Mouse (Mus musculus) adrenal gland, postnatal 25 days (tissue): ENCODE data around the gene Ubtd1. TPM values are rescaled to one million over a fixed set of nuclear protein-coding genes. Genes with fewer than 3 reads are reported as not detected.
"Not testable (repeated sequence)": the region's sequence is repeated elsewhere in the genome, so short reads cannot be mapped to it uniquely, and the experiment has no call there.

Source experiments
- DNase-seq: peaks from one replicate; pipeline ENCODE4 v3.0.0; 2021; ENCODE audit warnings: mixed read lengths
- total RNA-seq: library from RNA; stranded (reverse); gene quantifications from 2 replicates; pipeline ENCODE4 v1.2.3, GENCODE M21; 2021

The Ubtd1 gene
- total RNA-seq, 1 experiment from 2014 or later: 18.2 TPM

DNA sequence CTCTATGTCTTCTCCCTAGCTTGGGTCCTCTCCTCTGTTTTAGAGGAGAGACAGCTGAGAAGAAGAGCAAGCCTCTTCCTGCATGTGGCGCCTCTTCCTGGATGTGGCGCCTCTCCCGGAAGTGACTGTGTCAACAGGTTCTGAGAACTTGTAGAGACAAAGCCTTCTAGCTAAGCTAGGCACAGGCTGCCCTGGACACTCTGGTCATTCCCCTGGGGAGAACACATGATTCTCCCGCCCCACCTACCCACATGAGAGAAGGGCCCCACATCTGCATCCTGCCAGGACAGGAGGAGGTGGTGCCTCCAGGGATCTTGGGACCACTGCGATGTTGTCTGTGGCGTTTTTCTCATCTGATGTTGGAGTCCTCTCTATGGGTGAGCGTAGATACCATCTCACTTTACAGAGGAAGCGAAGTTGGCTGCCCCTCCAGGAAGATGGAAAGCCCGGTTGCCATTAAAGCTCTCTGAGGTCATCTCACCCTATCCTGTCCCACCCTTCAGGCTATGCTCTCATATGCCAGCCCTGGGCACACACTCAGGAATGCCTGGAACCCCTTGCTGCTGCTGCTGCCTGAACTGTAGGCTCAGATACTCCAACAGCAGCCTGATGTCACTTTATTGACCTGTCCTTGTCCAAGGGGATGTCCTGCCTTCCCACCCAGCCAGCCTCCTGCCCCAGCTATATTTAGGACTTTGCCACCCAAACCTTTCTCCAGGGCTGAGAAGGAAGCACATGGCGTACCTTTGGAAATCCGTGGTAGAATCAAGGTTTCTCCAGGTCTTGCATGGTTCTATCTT lies 87.1 kb downstream of the Ubtd1 start:
- no peak for DNase-seq

DNA sequence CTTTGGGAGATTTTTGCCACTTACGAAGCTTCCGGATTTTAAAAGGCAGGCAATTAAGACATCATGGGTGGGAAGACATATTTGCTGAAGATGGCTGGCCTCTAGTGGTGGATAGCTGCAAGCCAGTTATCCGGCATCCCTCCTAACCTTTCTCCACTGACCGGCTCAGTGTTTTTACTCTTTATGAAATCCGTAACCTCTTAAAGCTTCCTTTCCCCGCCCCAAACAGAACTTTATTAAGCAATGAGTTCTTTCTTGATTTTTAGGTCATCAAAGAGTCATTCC lies 87.6 kb downstream of the Ubtd1 start:
- DNase-seq: no peak

DNA sequence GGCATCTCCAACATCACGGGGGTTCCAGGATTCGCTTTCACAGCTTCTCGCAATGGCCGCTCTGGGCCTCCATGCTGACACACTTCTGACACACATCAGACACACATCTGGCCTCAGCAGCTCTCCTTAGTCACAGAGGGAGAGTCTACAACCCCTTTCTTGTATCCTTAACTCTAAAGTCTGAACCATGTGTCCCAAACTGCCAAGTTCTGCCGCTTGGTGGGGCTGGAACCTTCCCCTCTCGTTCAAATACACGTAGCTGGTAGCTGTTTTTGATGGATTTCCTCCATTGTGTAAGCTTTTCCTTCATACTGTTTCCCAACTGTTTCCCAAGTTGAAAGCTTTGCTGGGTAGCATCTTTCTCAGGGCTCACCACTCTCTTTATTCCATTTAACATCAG lies 89.7 kb downstream of the Ubtd1 start:
- no peak for DNase-seq

- no peak for DNase-seq
Measured at GRCm38 (mm10) chr19:42071886-42072608, 90.5 kb downstream of the Ubtd1 start.

GRCm38 (mm10) chr19:42072802-42073201 lies 91.2 kb downstream of the Ubtd1 start:
- DNase-seq: no peak

DNA sequence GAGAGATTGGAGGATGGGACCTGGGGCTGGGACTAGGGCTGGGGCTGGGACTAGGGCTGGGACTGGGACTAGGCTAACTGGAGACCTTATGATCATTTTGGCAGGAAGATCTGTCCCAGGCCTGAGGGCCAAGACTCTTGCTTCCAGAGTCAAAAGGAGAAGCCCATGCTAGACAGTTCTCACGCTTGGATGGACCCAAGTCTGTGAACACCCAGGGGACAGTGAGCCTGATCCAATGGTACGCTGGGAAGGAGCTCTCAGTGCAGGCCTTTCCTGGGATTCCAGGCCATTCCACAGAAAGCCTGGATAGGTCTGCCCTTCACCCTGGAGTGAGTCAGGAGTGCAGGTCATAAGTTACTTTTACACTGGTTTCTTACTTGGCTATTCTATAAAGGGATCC lies 93.5 kb downstream of the Ubtd1 start:
- DNase-seq: no peak

GRCm38 (mm10) chr19:42075992-42076391 lies 94.4 kb downstream of the Ubtd1 start:
- no peak for DNase-seq

- DNase-seq: no peak
Measured at GRCm38 (mm10) chr19:42078566-42078965, 97.0 kb downstream of the Ubtd1 start.

GRCm38 (mm10) chr19:42079006-42079405 lies 97.4 kb downstream of the Ubtd1 start:
- no peak for DNase-seq

DNA sequence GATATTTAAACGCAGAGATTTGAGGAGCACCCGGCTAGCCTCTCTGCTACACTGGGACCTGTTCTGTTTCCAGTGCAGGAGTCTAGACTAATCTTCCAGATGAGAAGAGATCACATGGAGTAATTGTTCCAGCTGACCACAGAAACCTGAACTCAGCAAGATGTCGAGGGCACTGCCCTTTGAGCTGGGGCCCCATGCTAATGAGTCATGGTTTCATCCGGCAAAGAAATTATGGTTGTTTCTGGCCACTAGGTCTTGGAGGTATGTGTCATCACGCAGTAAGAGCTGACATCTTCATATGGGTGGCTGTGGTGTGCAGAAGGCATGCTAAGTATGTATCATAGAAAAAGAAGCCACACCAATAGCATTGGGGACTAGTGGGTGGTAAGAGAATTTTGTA lies 98.4 kb downstream of the Ubtd1 start:
- no peak for DNase-seq

DNA sequence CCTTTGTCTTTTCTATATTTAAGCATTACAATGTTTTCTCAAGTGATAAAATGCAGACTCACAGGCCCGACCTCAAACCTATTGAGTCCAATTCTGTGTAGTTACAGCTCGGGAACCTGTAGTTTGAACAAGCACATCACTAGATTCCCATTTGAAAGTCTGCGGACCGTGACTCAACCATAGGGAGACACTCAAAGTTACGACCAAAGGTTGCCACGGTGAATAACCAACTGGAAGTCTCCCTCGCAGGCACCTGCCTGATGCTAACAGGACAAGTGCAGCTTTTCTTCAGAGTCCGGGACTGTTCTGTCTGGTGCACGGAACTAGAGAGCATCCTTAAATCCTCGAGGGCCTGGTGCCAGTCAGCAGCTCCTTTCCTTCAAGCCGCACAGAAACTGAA lies 98.9 kb downstream of the Ubtd1 start:
- no peak for DNase-seq

- not testable (repeated sequence) for DNase-seq
Measured at GRCm38 (mm10) chr19:42081613-42082012, 100.0 kb downstream of the Ubtd1 start.

Other genes with a start within 250 kb of the Ubtd1 start
- gene Slit1, start 238.1 kb upstream of the Ubtd1 start, total RNA-seq: 8.5 and 11.1 TPM in 2 replicates
- gene Arhgap19, start 179.7 kb upstream of the Ubtd1 start, total RNA-seq: 5.6 and 6.1 TPM in 2 replicates
- gene Frat1, start 151.8 kb upstream of the Ubtd1 start, total RNA-seq: 7.7 and 11.1 TPM in 2 replicates
- gene Frat2, start 133.6 kb upstream of the Ubtd1 start, total RNA-seq: 4.0 and 6.6 TPM in 2 replicates
- 12.3 and 16.9 TPM in 2 replicates for gene Rrp12, start 85.6 kb upstream of the Ubtd1 start, total RNA-seq
- 708 and 730 TPM in 2 replicates for gene Pgam1, start 69.8 kb upstream of the Ubtd1 start, total RNA-seq
- gene Exosc1, start 48.3 kb upstream of the Ubtd1 start, total RNA-seq: 24.0 and 30.3 TPM in 2 replicates
- gene Zdhhc16, start 48.3 kb upstream of the Ubtd1 start, total RNA-seq: 36.0 and 39.8 TPM in 2 replicates
- gene Mms19, start 606 bp upstream of the Ubtd1 start, total RNA-seq: 19.0 and 31.0 TPM in 2 replicates
- 0.46 TPM in 1 of 2 replicates, not detected in the other for gene Ankrd2, start 54.2 kb downstream of the Ubtd1 start, total RNA-seq
- gene Hoga1, start 63.8 kb downstream of the Ubtd1 start, total RNA-seq: 4.5 and 5.2 TPM in 2 replicates
- gene 4933411K16Rik, start 70.5 kb downstream of the Ubtd1 start, total RNA-seq: 0.67 and 1.1 TPM in 2 replicates
- gene Morn4, start 104.6 kb downstream of the Ubtd1 start, total RNA-seq: 6.6 and 10.1 TPM in 2 replicates
- 58.2 and 62.4 TPM in 2 replicates for gene Pi4k2a, start 108.7 kb downstream of the Ubtd1 start, total RNA-seq
- 74.4 and 98.1 TPM in 2 replicates for gene Avpi1, start 147.3 kb downstream of the Ubtd1 start, total RNA-seq
- 40.4 and 45.0 TPM in 2 replicates for gene Marveld1, start 165.6 kb downstream of the Ubtd1 start, total RNA-seq
- 51.8 and 73.5 TPM in 2 replicates for gene Zfyve27, start 182.2 kb downstream of the Ubtd1 start, total RNA-seq
- gene Sfrp5, start 220.5 kb downstream of the Ubtd1 start, total RNA-seq: 1.1 and 1.8 TPM in 2 replicates